Comparison of ENCODE assay signal across 27 mouse cellular contexts in genomic region chr10:45311129-45311528, GRCm38 (mm10). TPM values are rescaled to one million over a fixed set of nuclear protein-coding genes. Genes with fewer than 3 reads are reported as not detected.
DNase-seq lines count a peak whose midpoint lies in the region; ATAC-seq and TF ChIP-seq lines count a peak whose summit lies in the region.
"Had no signal": no experiment of that assay in that cellular context is flagged by ENCODE, and none has a peak within 500 bp of the region (broad histone marks: within the 10 kb centered on the region; RNA-seq: fewer than 3 reads in every experiment).

No protein-coding gene starts in this region.

- H3K27me3 ChIP-seq in midbrain, postnatal 0 days (ENCODE audit: insufficient read depth, low read length): no peaks in the 10 kb centered on the region
- no peaks in the 10 kb centered on the region for H3K27me3 ChIP-seq in midbrain, embryonic 15.5 days (replicated peaks)
- H3K27me3 ChIP-seq in hindbrain, embryonic 16.5 days (replicated peaks; ENCODE audit: control insufficient read depth, insufficient read depth, low read length): no peaks in the 10 kb centered on the region
- H3K27me3 ChIP-seq: midbrain, embryonic 13.5 days had no signal

- H3K4me1 ChIP-seq in midbrain, postnatal 0 days (ENCODE audit: insufficient read depth, low read length): no peaks in the 10 kb centered on the region
- no peaks in the 10 kb centered on the region for H3K4me1 ChIP-seq in midbrain, embryonic 15.5 days
- H3K4me1 ChIP-seq in hindbrain, embryonic 16.5 days (ENCODE audit: control insufficient read depth, insufficient read depth, low read depth, low read length): no peaks in the 10 kb centered on the region
- H3K4me1 ChIP-seq: heart, embryonic 10.5 days; midbrain, embryonic 13.5 days had no signal

- no peak overlapping the region for H3K4me2 ChIP-seq in midbrain, postnatal 0 days (ENCODE audit: low read depth, low read length, poor library complexity, severe bottlenecking)
- no peak overlapping the region for H3K4me2 ChIP-seq in midbrain, embryonic 15.5 days
- no peak overlapping the region for H3K4me2 ChIP-seq in hindbrain, embryonic 16.5 days (ENCODE audit: low read length)
- H3K4me2 ChIP-seq: lung, embryonic 14.5 days; midbrain, embryonic 13.5 days had no signal

- H3K4me3 ChIP-seq in gastrocnemius, adult 2 months: no peak overlapping the region; the same call in 1 of the 2 replicates
- no peak overlapping the region for H3K4me3 ChIP-seq in midbrain, postnatal 0 days (ENCODE audit: low read depth, low read length)
- H3K4me3 ChIP-seq in midbrain, embryonic 15.5 days: no peak overlapping the region
- no peak overlapping the region for H3K4me3 ChIP-seq in hindbrain, embryonic 16.5 days (ENCODE audit: low read length)
- H3K4me3 ChIP-seq: erythroblast, embryonic 14.5 days; heart, embryonic 10.5 days; layer of hippocampus, adult 2 months; megakaryocyte, embryonic 14.5 days; midbrain, embryonic 13.5 days had no signal

- no peaks in the 10 kb centered on the region for H3K9me3 ChIP-seq in midbrain, postnatal 0 days (ENCODE audit: low read length)
- no peaks in the 10 kb centered on the region for H3K9me3 ChIP-seq in midbrain, embryonic 15.5 days
- H3K9me3 ChIP-seq in hindbrain, embryonic 16.5 days (ENCODE audit: control insufficient read depth, low read length): no peaks in the 10 kb centered on the region
- H3K9me3 ChIP-seq: heart, embryonic 10.5 days; midbrain, embryonic 13.5 days had no signal

- peak; percentile 26 for DNase-seq in gastrocnemius, adult 2 months
- DNase-seq in gastrocnemius, postnatal 4 days (ENCODE audit: low spot score in 2 of 2): no peak
- peak; percentile 42 for DNase-seq in midbrain, postnatal 0 days (ENCODE audit: low spot score)
- DNase-seq in brain, embryonic 14.5 days (ENCODE audit: low read depth): peak; percentile 46
- DNase-seq: adrenal gland, postnatal 14 days; cerebellum, adult 8-10 months; kidney, adult 9 months; kidney, postnatal 14 days; layer of hippocampus, postnatal 36 days; lung, embryonic 14.5 days; right cerebral cortex, postnatal 25 days; spleen, adult 18-20 months; thymus, postnatal 25 days had no signal

- no peaks in the 10 kb centered on the region for H3K36me3 ChIP-seq in midbrain, postnatal 0 days (ENCODE audit: insufficient read depth, low read length)
- no peaks in the 10 kb centered on the region for H3K36me3 ChIP-seq in midbrain, embryonic 15.5 days (replicated peaks)
- no peaks in the 10 kb centered on the region for H3K36me3 ChIP-seq in hindbrain, embryonic 16.5 days (ENCODE audit: control insufficient read depth, insufficient read depth, low read length)
- H3K36me3 ChIP-seq: midbrain, embryonic 13.5 days had no signal

- ATAC-seq in midbrain, postnatal 0 days (ENCODE audit: low FRiP score): 0 out of 2 replicates have a peak, but pooled peaks have one; percentile 27
- ATAC-seq in midbrain, embryonic 15.5 days (replicated peaks): no peak
- peak; percentile 38; the same call in 1 of the 2 replicates for ATAC-seq in hindbrain, embryonic 16.5 days
- ATAC-seq in monocyte, adult 5-6 weeks (replicated peaks; ENCODE audit: insufficient number of reproducible peaks, low FRiP score, low TSS enrichment, poor library complexity, severe bottlenecking): no peak
- no peak for ATAC-seq in erythroblast, adult 5-6 weeks (replicated peaks; ENCODE audit: low FRiP score, poor library complexity, severe bottlenecking)
- ATAC-seq: intestine, embryonic 16.5 days had no signal

- no peak for TF ChIP-seq POLR2A in brain, embryonic 14.5 days (IDR thresholded peaks at IDR 0.05; ENCODE audit: borderline replicate concordance, extremely low read depth, insufficient read depth, insufficient read length, poor library complexity, severe bottlenecking)

- peak overlapping the region; percentile 93 for H3K27ac ChIP-seq in gastrocnemius, adult 2 months
- H3K27ac ChIP-seq in midbrain, postnatal 0 days (ENCODE audit: low read depth, low read length): no peak overlapping the region
- H3K27ac ChIP-seq in midbrain, embryonic 15.5 days: no peak overlapping the region
- no peak overlapping the region for H3K27ac ChIP-seq in hindbrain, embryonic 16.5 days (ENCODE audit: low read depth, low read length)
- H3K27ac ChIP-seq: heart, embryonic 10.5 days; layer of hippocampus, adult 2 months; liver, embryonic 14.5 days; midbrain, embryonic 13.5 days had no signal

- H3K9ac ChIP-seq in midbrain, postnatal 0 days (replicated peaks; ENCODE audit: low read length, poor library complexity, severe bottlenecking): no peak overlapping the region
- no peak overlapping the region for H3K9ac ChIP-seq in midbrain, embryonic 15.5 days
- no peak overlapping the region for H3K9ac ChIP-seq in hindbrain, embryonic 16.5 days (ENCODE audit: low read depth, low read length)
- H3K9ac ChIP-seq: liver, embryonic 14.5 days; lung, embryonic 14.5 days; midbrain, embryonic 13.5 days had no signal

- no peak for TF ChIP-seq CTCF in gastrocnemius, adult 2 months (IDR thresholded peaks at IDR 0.05)
- no peak for TF ChIP-seq CTCF in midbrain, postnatal 0 days (IDR thresholded peaks at IDR 0.05)
- TF ChIP-seq CTCF in brain, embryonic 14.5 days (IDR thresholded peaks at IDR 0.05; ENCODE audit: borderline replicate concordance, extremely low read depth, insufficient read depth, insufficient read length): no peak

- WGBS in midbrain, postnatal 0 days: 64% methylated on average over 5 of the region's 5 CpGs
- 68% methylated on average over 5 of the region's 5 CpGs for WGBS in midbrain, embryonic 15.5 days
- WGBS in hindbrain, embryonic 16.5 days: 58% methylated on average over 5 of the region's 5 CpGs

- intact Hi-C loops in gastrocnemius, adult 2 months (cut with DNase I): no loop called here

RNA-seq across cellular contexts. Expression of gene Bves, which starts 24.4 kb away (rescaled TPM):
- 10 to 100 TPM; 36.3 to 41.6 TPM for total RNA-seq in gastrocnemius, adult 2 months (2021)
- 10 to 100 TPM; 29.4 to 33.8 TPM for total RNA-seq in gastrocnemius, postnatal 4 days (2021)
- 2.7 TPM in 2 replicates for total RNA-seq in midbrain, postnatal 0 days (2014; rRNA removed)
- polyA plus RNA-seq in midbrain, postnatal 0 days (2015; fragmentation: Nextera tagmentation; extraction: Ambion mirVana): 1.0 and 1.3 TPM in 2 replicates
- polyA plus RNA-seq in midbrain, embryonic 15.5 days (2015; fragmentation: Nextera tagmentation; extraction: Ambion mirVana): 1.5 and 1.6 TPM in 2 replicates
- polyA plus RNA-seq in brain, embryonic 14.5 days (2012; rRNA removed): 1.6 and 2.6 TPM in 2 replicates
- 1.5 and 2.4 TPM in 2 replicates for polyA plus RNA-seq in hindbrain, embryonic 16.5 days (2015; fragmentation: Nextera tagmentation; extraction: Ambion mirVana)
- not detected in 3 replicates for total RNA-seq in monocyte, adult 5-6 weeks (2017)
- not detected in 2 replicates for total RNA-seq in erythroblast, adult 5-6 weeks (2015; ENCODE audit: low replicate concordance)
- total RNA-seq in erythroblast, adult 5-6 weeks (2017; ENCODE audit: low replicate concordance): not detected in 2 replicates
- total RNA-seq: common myeloid progenitor, adult 5-6 weeks; granulocyte monocyte progenitor cell, adult 5-6 weeks; hematopoietic stem cell, adult 5-6 weeks had no signal
- polyA plus RNA-seq: erythroblast, embryonic 14.5 days had no signal

Comparison
In these comparisons a context has a peak if more than half of its experiments do, and no peak if none do; other contexts are left out.
1. DNase-seq: peak in gastrocnemius, adult 2 months (single experiment), midbrain, postnatal 0 days (single experiment) and brain, embryonic 14.5 days (single experiment); none in gastrocnemius, postnatal 4 days (0 of 2).
2. ATAC-seq: peak in midbrain, postnatal 0 days (single experiment) and hindbrain, embryonic 16.5 days (single experiment); none in midbrain, embryonic 15.5 days (single experiment), monocyte, adult 5-6 weeks (single experiment) and erythroblast, adult 5-6 weeks (single experiment).